Mouse (Mus musculus) heart, postnatal 0 days (tissue): ENCODE results near the gene Hoxa3. TPM values are rescaled to one million over a fixed set of nuclear protein-coding genes. Genes with fewer than 3 reads are reported as not detected.

ENCODE experiments used
- ATAC-seq: fragments of 200-750 bp; cut with Nextera tagmentation; 2 replicates; pipeline ENCODE4 v1.8.0; 2017; ENCODE audit warnings: low read depth, moderate number of reproducible peaks, moderate library complexity; ENCODE audit not compliant: insufficient read depth
- DNase-seq: peaks from one replicate; pipeline ENCODE4 v3.0.0-alpha.2; 2016; ENCODE audit warnings: low spot score
- H3K27ac ChIP-seq: fragments of 300-500 bp; sonication (generic); 2 replicates; pipeline ENCODE4 v1.5.1; 2014; ENCODE audit warnings: low read depth, mild to moderate bottlenecking
- H3K27me3 ChIP-seq: fragments of 300-500 bp; sonication (generic); 2 replicates; pipeline ENCODE4 v1.6.1; 2014; ENCODE audit warnings: low read length, mixed read lengths; ENCODE audit not compliant: control insufficient read depth, insufficient read depth
- H3K36me3 ChIP-seq: fragments of 300-500 bp; sonication (generic); replicated peaks from 2 replicates; pipeline ENCODE4 v1.6.1; 2014; ENCODE audit warnings: low read length, mixed read lengths; ENCODE audit not compliant: control insufficient read depth, insufficient read depth
- H3K4me1 ChIP-seq: fragments of 300-500 bp; sonication (generic); 2 replicates; pipeline ENCODE4 v1.6.1; 2014; ENCODE audit warnings: antibody characterized with exemption; ENCODE audit not compliant: control insufficient read depth, insufficient read depth
- H3K4me2 ChIP-seq: fragments of 300-500 bp; sonication (generic); 2 replicates; pipeline ENCODE4 v1.6.1; 2014; ENCODE audit warnings: low read depth, mild to moderate bottlenecking, low read length, moderate library complexity
- H3K4me3 ChIP-seq: fragments of 300-500 bp; sonication (generic); 2 replicates; pipeline ENCODE4 v1.5.1; 2014; ENCODE audit warnings: low read depth, low read length
- H3K9ac ChIP-seq: fragments of 300-500 bp; sonication (generic); replicated peaks from 2 replicates; pipeline ENCODE4 v1.6.1; 2014; ENCODE audit warnings: low read depth, low read length, mixed read lengths
- H3K9me3 ChIP-seq: fragments of 300-500 bp; sonication (generic); replicated peaks from 2 replicates; pipeline ENCODE4 v1.6.1; 2016; ENCODE audit warnings: low read length; ENCODE audit not compliant: control insufficient read depth
- CTCF ChIP-seq: IDR thresholded peaks from 2 replicates; pipeline ENCODE4 v1.5.1; 2016; ENCODE audit warnings: antibody characterized with exemption, control low read depth, low read depth
- EP300 ChIP-seq: IDR thresholded peaks from 2 replicates; pipeline ENCODE4 v1.6.1; 2016; ENCODE audit warnings: antibody characterized with exemption, low read depth
- WGBS: fragments of 180-500 bp; shearing (Covaris S2); extraction: QIAGEN DNeasy Blood & Tissue Kit; methylation state at CpG from one replicate; pipeline ENCODE4 v1.1.7; 2014; 5-methylcytosine and 5-hydroxymethylcytosine counted together
- polyA plus RNA-seq: library from polyadenylated mRNA; unstranded; fragments of >200 nt; fragmentation: Nextera tagmentation; extraction: Ambion mirVana; gene quantifications from 2 replicates; pipeline ENCODE4 v1.2.1, GENCODE M21; 2015
- total RNA-seq: library from RNA; depleted of rRNA; stranded (reverse); fragments of >200 nt; gene quantifications from 2 replicates; pipeline ENCODE4 v1.2.3, GENCODE M21; 2014; ENCODE audit warnings: low replicate concordance

The Hoxa3 gene
- total and polyA plus RNA-seq, 2 experiments from 2014 or later: 0.37 TPM; not detected in 1

DNA sequence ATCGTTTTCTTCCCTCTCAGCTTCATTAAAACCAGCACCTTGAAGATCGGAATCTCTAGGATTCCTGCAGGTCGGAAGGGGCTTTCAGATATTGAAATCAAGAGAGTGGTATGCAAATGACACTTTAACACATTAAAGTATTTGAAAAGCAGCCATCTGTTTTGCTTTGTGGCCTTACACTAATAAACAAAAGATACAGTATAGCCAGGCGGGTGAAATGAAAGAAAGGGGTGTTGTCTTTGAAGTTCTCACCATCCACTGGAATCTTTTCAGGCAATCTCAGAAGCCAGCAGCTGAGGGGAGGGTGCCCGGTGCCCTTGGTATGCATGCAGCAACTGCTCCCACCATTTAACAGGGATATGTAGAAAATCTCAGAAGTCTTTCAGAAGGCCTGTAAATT, 59.1 kb downstream of the Hoxa3 start:
- no peak for ATAC-seq
- H3K4me1 ChIP-seq: no peaks in the 10 kb centered on the region; the same call in 1 of the 2 replicates
- H3K4me3 ChIP-seq: no peak overlapping the region
- H3K27ac ChIP-seq: no peak overlapping the region
- H3K9me3 ChIP-seq: no peaks in the 10 kb centered on the region
- no peaks in the 10 kb centered on the region for H3K36me3 ChIP-seq
- H3K27me3 ChIP-seq: peaks cover 99% of the 10 kb centered on the region
- DNase-seq: no peak
- TF ChIP-seq EP300 (no peak), CTCF (no peak)
- 44% methylated on average over 5 of the region's 5 CpGs for WGBS
- H3K9ac ChIP-seq: no peak overlapping the region
- no peak overlapping the region for H3K4me2 ChIP-seq

DNA sequence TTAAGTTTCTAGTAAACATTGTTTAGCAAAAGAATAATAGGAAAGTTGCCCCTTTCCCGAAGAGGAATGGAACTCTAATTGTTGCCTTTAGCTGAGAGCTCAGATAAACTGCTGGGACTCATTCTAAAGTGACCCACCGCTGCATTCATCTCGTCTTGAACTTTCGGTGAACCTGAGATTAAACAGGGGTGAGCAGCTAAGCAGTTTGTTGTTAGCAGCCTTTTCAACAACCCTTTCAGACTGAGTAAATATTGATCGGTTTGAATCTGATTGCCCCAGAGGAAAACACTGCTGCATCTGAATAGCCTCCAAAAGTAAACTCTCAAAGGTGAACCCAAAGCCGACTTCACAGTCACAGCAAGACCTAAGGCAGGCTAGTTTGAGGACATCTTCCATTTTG, 59.9 kb downstream of the Hoxa3 start:
- DNase-seq (no peak), ATAC-seq (no peak)
- TF ChIP-seq CTCF: no peak
- TF ChIP-seq EP300: no peak
- Histone ChIP-seq H3K4me3 (no peak overlapping the region), H3K36me3 (no peaks in the 10 kb centered on the region), H3K27ac (no peak overlapping the region), H3K9ac (no peak overlapping the region), H3K4me1 (no peaks in the 10 kb centered on the region), H3K27me3 (peaks cover 98% of the 10 kb centered on the region), H3K9me3 (no peaks in the 10 kb centered on the region), H3K4me2 (no peak overlapping the region)
- 7% methylated on average over 6 of the region's 6 CpGs for WGBS

DNA sequence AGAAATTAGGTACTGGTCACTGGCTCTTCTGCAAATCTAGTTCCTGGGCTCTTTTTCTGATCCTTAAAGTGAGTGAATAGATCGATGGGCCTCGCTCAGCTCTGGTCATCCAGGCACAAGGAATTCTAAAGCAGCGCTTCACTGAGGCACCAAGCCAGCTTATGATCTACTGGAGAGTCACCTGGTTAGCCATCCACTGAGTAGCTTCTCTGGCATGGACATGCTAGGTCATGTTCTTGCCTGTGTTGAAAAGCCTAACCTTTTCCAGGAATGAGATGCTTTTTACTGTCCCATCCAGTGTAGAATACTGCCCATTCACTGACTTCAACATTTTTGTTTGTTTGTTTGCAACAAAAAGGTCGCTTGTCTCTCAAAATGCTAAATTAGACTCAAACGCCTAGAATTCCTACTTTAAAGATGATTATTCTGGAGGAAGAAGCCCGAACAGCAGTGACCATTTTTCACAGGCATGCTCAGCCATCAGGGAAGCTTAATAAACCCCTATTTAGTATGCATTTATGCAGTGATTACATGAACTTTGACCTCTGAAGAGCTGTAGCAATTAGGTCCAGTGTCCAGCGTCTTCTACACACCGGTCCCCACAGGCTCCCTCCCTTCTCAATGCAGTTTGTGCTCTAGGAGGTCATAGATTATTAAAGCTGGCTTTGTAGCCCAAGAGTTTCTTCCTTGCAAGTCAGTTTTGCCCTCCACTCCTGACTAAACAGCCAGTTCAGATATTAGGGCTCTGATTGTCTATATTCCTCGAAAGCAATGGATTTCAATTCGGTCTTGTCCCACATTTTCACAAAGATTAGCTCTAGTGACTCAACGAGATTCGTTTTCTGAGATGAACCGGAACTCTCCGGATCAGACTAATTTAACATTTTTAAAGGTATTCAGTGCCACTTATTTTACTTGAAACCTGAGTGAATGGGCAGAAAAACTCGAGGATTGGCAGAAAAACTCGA, 60.6 kb downstream of the Hoxa3 start:
- peaks cover 98% of the 10 kb centered on the region for H3K27me3 ChIP-seq

GRCm38 (mm10) chr6:52151571-52151970, 61.6 kb downstream of the Hoxa3 start:
- Histone ChIP-seq H3K9ac (no peak overlapping the region), H3K27me3 (peaks cover 92% of the 10 kb centered on the region), H3K4me3 (no peak overlapping the region), H3K36me3 (no peaks in the 10 kb centered on the region), H3K4me1 (no peaks in the 10 kb centered on the region), H3K27ac (no peak overlapping the region), H3K4me2 (no peak overlapping the region), H3K9me3 (no peaks in the 10 kb centered on the region)
- 31% methylated on average over 4 of the region's 4 CpGs for WGBS
- DNase-seq (no peak), ATAC-seq (no peak)
- TF ChIP-seq CTCF: no peak
- no peak for TF ChIP-seq EP300

More for the DNA sequence above, 60.6 kb downstream of the Hoxa3 start:
- Histone ChIP-seq H3K4me3 (no peak overlapping the region), H3K36me3 (no peaks in the 10 kb centered on the region), H3K9me3 (no peaks in the 10 kb centered on the region), H3K27ac (no peak overlapping the region), H3K9ac (no peak overlapping the region), H3K4me1 (no peaks in the 10 kb centered on the region), H3K4me2 (no peak overlapping the region)
- DNase-seq (no peak), ATAC-seq (no peak)
- TF ChIP-seq EP300 (no peak), CTCF (no peak)
- WGBS: 21% methylated on average over 16 of the region's 16 CpGs

DNA sequence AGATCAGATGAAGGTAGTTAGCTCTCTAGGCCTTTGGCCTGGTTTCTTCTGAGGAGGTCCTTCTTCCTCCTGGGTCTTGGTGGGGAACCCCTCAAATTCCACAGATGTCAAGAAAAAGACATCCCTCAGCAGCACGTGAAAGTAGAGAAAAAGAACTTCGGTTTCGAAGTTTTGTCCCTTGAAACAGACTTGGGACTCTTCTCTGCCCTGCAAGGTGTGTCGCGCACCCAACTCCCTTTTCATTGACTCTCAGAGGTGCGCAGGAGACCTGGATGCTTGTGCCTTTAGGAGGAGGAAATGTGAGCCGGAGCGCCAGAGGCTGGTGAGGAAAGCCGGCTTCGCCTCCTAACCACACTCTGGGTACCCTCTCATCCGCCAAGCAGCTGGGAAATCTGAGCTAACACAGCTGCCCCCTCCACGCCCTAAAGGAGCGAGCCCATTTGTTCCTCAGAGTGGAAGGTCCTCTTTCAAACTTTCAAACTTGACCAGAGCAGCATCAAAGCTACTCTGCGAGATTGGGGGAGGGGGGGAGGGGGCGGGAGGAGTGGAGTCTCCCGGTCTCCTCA, 62.7 kb downstream of the Hoxa3 start:
- no peak overlapping the region for H3K4me2 ChIP-seq
- no peak for DNase-seq
- H3K4me3 ChIP-seq: no peak overlapping the region
- no peak overlapping the region for H3K9ac ChIP-seq
- ATAC-seq: no peak
- H3K36me3 ChIP-seq: no peaks in the 10 kb centered on the region
- no peak for TF ChIP-seq CTCF
- no peak for TF ChIP-seq EP300
- H3K9me3 ChIP-seq: no peaks in the 10 kb centered on the region
- no peak overlapping the region for H3K27ac ChIP-seq
- no peaks in the 10 kb centered on the region for H3K4me1 ChIP-seq
- peaks cover 85% of the 10 kb centered on the region for H3K27me3 ChIP-seq
- WGBS: 14% methylated on average over 16 of the region's 16 CpGs
